Mouse (Mus musculus): ENCODE results near the gene Hoxd11. TPM values are rescaled to one million over a fixed set of nuclear protein-coding genes. Genes with fewer than 3 reads are reported as not detected.

Hoxd11 gene
- polyA plus RNA-seq, 1 experiment, result 0.76 TPM

DNA sequence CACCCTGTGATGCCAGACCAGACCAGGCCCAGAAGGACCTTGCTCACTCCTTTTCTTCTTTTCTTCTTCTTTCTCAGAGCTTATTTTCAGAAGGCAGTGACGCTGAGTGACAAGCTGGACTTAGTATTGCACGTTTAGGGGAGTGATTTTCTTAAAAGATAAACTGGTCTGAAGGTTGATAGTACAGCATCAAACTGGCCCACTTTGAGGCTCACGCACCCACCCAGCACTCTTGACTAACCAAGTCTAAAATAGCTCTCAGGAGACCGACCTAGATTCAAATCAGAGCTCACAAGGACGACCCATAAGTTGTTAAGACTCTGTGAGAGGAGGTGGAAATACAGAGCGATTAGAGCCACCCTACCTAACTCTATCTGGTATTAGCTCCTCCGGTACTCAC is 12.9 kb upstream of the Hoxd11 start:
- DNase-seq (ENCODE audit: low read depth), result no peak

DNA sequence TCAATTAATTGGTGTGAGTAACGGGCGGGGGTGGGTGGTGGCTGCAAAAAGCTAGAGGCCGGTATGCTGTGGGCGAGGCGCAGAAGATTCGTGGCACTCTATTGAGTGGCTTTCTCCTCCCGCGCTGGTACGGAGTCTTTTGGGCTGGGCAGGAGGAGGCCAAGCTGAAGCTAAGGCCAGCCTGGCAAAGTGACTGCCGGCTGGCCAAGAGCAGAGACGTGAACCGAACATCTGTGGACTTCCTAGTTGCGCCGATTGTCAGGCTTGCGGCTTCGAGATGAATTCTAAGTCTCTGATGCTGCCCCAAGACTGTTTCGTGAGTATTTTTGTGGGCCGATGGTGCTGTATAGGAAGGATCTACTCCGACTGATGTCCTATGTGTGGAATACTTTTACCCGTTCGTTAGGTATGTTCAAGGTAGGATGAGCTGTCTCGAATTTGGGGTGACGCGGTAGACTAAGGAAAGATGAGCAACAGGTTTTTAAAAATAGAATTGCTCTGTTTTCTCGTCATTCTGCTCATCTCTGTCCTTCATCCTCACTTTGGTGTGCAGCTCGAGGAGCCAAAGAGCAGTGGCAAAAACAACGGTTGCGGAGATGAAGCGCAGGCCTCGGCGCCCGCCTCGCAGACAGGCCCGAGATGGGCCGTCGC is 12.0 kb upstream of the Hoxd11 start:
- DNase-seq (ENCODE audit: low read depth), result no peak

DNA sequence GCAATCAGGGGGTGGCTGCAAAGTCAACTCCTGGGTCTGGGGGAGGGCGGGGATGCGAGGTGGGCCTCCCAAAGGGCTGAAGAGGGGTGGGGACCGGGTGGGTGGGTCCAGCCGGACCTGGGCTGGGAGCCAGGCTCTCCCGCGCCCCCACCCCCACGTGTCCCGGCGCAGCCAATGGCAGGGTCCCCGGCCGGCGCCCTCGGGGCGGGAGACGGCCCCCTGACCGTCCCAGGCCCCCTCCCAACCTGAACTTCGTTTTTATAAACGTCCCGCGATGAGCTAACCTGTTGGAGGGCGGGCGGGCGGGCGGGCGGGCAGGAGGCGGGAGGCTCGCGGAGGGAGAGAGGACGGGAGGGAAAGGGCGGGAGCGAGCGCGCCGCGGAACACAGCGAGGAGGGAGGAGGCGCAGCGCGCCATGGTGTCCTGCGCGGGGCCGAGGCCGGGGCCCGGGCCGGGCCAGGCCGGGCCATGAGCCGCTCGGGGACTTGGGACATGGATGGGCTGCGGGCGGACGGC is 11.5 kb upstream of the Hoxd11 start, which contains the start of gene Hoxd13:
Hoxd13 (plus strand) TSS at position 469 of the 516 bp plus-strand sequence.
- DNase-seq (ENCODE audit: low read depth), result no peak

DNA sequence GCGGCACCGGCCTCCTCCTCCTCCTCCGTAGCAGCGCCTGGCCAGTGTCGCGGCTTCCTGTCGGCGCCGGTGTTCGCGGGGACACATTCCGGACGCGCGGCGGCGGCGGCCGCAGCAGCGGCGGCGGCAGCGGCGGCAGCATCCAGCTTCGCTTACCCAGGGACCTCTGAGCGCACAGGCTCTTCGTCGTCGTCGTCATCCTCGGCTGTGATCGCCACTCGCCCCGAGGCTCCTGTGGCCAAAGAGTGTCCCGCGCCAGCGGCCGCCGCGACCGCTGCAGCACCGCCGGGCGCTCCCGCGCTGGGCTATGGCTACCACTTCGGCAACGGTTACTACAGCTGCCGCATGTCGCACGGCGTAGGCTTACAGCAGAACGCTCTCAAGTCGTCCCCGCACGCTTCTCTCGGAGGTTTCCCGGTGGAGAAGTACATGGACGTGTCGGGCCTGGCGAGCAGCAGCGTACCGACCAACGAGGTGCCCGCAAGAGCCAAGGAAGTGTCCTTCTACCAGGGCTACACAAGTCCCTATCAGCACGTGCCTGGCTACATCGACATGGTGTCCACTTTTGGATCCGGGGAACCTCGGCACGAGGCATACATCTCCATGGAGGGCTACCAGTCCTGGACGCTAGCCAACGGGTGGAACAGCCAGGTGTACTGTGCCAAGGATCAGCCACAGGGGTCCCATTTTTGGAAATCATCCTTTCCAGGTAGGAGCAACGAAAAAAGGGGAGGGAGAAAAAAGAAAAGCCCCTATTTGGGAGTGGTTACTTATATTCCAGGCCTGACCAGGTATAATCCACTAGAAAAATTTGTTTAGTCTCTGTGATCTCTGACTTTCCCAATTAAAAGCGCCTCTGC is 10.8 kb upstream of the Hoxd11 start:
- DNase-seq (ENCODE audit: low read depth), result no peak

DNA sequence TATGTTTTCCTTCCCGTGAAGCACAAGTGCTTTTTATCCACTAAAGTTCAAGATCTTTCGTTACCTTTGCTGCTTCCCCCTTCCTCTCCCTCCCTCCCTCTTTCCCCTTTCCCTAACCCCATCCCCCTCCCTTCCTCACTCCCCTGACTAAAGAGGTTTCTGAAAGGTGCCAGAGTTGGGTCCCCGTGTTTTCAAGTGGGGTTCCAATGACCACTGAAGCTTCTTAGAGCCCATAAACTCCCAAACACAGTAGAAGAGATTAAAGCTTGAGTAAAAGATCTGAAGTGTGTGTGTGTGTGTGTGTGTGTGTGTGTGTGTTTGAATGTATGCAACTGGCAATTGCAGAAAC is 10.2 kb upstream of the Hoxd11 start:
- no peak for DNase-seq (ENCODE audit: low read depth)

DNA sequence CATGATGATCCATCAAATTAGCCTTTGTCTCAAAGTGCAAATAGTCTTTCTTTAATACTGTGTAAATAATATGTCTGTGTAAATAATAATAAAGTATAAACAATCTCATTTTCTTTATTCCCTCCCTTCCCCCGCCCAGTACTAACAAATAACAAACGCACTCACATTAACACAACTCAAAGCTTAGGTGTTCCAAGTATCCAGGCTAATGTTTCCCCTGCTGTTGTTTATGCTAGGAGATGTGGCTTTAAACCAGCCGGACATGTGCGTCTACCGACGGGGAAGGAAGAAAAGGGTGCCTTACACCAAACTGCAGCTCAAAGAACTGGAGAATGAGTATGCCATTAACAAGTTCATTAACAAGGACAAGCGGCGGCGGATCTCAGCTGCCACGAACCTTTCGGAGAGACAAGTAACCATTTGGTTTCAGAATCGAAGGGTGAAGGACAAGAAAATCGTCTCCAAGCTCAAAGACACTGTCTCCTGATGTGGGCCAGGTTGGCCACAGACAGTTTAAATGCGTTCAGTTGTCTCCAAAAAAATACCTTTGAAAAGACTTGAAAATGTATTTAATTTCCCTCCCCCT is 9.6 kb upstream of the Hoxd11 start:
- DNase-seq (ENCODE audit: low read depth), result no peak

DNA sequence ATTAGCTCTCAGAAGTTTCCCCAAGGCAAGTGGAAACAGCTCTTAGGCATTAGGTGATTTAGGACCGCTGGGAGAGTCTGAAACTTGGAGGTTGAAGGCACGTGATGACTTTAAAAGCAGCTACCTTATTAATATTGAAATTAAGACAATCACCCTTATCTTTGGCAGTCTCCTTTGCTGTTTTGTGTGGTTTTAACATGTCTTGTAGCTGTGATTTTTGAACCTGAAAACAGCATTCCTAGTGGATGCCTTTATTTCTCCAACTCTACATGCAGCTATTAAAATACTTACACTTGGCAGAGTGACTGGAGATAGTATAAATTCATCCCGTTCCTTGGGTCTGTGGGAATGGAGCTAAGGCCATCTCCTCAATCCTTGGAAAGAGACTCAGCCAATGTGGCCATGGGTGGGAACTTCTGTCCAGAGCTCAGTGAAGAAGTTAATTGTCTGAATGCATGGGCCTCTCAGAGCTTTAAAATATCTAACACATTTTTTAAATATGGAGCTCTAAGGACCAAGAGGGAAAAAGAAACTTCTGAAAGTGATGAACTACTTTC is 8.6 kb upstream of the Hoxd11 start:
- DNase-seq (ENCODE audit: low read depth), result no peak

DNA sequence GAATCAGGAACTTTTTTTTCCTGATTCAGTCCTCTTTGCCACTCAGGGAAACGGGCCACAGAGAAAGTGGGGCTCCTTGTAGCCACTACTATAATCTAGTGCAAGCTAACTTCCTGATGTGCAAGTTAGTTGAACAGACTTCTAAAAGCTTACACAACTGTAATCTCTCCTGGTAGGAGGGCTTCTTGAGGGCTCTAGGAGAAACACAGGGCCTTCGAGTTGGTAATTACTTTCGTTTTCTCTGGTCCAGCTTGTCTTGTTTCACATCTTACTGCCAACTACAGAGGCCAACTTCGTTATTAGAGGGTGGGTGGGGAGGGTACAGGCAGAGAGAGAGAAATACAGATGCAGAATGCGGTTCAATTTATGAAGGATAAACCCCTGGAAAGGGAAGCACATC is 7.5 kb upstream of the Hoxd11 start:
- DNase-seq (ENCODE audit: low read depth), result no peak

DNA sequence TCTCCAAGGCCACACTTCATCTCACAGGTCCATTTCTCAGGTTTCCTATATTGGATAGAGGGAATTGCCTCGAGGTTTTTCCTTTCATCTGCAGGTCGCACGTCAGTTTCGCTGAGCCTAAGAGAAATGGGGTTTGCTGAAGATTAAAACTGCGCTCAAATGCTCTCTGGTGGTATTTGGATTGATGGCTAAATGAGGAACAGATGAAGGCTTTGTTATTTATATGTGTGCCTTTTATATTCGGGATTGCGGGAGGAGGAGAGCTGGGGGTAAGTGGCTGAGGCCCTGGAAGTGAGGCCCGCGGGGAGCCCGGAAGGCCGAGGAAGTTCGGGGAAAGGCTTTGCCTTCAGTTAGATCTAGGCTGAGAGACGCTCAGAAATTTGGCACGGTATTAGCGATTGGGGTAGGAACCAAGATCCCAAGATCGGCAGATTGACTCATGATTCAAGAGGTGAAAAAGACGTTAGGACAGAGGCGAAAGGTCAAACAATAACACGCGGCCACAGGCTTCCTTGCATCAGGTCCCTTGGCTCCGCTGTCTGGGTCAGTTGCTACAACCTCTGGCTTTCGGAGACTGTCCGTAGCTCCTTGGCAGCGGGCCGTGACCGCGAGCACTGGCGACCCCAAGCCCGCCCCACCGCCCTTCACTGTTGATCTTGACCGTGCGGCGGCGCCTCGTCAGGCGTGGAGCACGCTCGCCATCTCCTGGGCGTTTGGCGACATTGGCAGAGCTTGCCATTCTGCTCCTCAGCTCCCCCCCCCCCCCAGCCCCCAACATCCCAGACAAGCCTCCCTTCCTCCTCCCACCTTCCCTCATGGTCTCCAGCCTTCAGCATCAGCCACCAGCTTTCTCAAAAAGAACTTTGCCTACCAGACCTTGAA is 6.6 kb upstream of the Hoxd11 start:
- no peak for DNase-seq (ENCODE audit: low read depth)

DNA sequence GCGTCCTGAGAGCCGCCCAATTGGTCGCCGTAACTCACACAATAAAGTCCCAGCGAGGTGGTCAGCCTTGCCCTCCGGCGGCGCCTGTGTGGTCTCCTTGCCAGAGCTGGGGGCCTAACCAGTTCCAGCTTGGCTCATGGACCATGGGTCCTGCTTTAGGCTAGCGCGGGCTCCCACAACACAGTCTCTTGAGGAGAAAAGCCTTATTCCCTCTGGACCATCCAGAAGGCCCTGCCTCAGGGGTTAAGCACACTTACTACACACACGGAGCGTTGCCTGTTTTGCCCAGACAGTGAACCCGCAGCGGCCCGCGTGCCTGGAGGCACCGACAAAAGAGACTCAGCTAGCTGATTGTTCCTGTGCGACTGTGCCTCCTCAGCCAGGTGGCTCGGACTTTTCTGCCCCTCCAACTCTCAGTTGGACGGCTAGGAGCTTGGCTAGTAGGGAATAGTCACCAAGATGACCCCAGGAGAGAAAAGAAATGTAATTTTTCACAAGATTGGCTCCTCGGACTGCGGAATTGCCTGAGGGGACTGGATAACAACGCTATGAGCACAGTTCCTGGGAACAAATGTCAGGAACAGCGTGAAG is 5.4 kb upstream of the Hoxd11 start:
- no peak for DNase-seq (ENCODE audit: low read depth)

DNA sequence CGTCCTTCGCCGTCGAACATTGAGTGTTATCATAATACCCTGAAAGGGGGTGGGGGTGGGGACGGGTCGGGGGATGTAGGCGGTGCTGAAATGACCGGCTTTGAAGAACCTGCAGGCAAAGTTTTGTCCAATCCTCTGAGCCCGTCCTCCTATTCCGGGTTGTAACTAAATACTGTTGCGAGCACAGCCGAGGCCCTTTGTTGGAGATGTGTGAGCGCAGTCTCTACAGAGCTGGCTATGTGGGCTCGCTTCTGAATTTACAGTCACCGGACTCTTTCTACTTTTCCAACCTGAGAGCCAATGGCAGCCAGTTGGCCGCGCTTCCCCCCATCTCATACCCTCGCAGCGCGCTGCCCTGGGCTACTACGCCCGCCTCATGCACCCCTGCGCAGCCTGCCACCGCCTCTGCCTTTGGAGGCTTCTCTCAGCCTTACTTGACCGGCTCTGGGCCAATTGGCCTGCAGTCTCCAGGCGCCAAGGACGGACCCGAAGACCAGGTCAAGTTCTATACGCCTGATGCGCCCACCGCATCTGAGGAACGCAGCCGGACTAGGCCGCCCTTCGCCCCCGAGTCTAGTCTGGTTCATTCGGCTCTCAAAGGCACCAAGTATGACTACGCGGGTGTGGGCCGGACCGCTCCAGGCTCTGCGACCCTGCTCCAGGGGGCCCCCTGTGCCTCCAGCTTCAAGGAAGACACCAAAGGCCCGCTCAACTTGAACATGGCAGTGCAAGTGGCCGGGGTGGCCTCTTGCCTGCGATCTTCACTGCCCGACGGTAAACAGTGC is 4.3 kb upstream of the Hoxd11 start, which contains the start of gene Hoxd12:
Hoxd12 (plus strand) TSS at position 133 of the 785 bp plus-strand sequence.
- DNase-seq (ENCODE audit: low read depth), result no peak

DNA sequence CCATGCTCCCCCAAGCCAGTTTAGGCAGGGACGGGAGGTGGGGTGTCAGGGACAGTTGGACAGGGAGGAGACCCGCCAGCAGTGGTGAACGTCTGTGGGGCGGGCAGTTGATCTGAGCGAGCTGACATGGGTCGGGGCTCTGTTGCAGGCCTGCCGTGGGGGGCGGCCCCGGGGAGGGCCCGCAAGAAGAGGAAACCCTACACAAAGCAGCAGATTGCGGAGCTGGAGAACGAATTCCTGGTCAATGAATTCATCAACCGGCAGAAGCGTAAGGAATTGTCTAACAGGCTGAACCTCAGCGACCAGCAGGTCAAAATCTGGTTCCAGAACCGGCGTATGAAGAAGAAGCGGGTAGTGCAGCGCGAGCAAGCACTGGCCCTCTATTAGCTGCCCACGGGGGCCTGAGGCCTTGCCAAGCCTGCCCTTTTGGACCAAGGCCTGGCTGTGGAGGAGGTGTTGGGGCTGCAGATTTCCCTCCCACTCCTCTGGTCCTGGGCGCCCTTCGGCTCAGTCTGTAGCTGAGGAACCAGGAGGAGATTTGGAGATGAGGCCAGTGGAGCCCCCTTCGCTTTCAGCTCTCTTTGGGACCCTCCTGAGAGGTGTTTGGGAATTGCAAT is 3.6 kb upstream of the Hoxd11 start:
- no peak for DNase-seq (ENCODE audit: low read depth)

DNA sequence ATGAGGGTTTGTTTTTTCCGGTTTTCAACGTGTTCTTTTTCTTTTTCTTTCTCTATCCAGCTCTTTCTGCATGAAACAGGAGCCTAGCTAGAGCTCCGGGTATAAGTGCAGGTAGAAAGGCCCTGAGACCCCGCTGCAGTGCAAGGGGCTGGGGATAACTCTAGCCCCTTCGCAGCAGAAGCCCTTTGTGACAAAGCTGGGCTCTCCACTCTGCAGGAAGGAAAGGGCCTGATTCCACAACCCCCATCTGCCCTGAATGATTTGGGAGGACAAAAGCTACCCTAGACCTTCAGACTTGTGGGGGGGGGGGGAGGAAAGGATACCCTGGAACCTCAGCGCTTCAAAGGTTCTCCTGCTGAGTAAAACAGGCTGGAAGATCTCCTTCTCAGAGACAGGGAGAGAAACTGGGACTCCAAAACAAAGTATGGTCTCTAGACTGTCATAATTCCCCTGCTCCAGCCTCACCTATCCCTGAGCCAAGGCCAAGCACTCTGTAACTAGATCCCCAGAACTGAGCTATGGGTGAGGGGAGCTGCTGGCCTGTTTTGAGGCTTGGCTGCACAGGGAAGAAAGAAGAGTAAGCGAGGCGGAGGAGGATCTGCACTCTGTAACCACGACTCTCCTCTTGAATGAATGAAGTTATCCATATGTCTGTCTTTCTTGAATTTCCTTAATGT is 2.8 kb upstream of the Hoxd11 start:
- no peak for DNase-seq (ENCODE audit: low read depth)

DNA sequence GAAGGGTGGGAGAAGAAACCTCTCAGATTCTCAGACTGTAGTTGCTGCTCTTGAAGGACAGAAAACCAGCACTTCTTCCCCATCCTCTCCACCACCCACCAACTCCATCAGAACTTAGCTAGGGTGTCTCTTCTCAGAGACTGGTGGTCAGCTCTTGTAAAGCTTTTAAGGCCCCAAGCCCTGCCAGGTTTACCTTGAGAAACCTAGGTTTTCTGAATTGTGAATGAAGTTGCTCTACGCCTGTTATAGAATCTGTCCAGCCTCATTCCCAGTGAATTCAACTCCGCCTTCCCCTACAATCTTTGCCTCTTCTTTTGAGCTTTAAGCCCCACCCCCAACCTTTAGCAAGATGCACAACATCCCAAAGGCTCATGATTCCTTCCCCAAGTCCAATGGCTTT is 2.3 kb upstream of the Hoxd11 start:
- DNase-seq (ENCODE audit: low read depth), result no peak

DNA sequence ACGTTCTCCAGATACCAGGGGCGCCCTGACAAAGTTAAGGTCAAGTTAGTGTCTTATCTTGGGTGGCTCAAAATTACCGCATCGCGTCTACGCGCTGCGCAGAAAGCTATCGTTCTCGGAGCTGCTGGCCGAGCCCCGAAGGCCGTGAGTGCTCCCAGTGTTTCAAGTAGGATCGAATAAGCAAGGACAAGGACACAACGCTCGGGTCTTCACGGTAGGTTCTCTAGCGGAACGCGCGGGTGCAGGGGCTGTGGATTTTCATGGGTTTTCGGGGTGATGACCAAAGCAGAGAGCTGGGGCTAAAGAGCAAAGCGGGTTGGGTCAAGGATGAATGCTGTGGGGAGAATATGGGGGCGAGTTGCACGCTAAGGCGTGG is 227 bp downstream of the Hoxd11 start:
- no peak for DNase-seq (ENCODE audit: low read depth)

DNA sequence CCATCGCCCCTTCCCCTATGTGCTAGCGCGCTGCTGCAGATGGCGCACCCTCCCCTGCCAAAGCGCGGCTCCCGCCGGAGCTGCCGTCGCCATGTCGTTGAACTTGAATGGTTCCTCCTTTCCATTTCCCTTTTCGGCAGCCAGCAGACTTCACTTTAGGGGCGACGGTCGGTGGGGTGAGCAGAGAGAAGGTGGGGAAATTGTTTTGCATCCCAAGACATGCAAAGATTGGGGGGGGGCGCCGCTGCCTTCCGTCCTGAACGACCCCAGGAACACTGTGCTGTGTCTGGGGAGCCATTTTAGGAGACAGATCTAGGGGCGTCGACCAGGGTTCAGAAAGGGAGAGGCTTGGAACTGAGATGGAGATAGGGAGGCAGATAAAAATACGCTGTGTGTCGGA is 623 bp downstream of the Hoxd11 start:
- no peak for DNase-seq (ENCODE audit: low read depth)

DNA sequence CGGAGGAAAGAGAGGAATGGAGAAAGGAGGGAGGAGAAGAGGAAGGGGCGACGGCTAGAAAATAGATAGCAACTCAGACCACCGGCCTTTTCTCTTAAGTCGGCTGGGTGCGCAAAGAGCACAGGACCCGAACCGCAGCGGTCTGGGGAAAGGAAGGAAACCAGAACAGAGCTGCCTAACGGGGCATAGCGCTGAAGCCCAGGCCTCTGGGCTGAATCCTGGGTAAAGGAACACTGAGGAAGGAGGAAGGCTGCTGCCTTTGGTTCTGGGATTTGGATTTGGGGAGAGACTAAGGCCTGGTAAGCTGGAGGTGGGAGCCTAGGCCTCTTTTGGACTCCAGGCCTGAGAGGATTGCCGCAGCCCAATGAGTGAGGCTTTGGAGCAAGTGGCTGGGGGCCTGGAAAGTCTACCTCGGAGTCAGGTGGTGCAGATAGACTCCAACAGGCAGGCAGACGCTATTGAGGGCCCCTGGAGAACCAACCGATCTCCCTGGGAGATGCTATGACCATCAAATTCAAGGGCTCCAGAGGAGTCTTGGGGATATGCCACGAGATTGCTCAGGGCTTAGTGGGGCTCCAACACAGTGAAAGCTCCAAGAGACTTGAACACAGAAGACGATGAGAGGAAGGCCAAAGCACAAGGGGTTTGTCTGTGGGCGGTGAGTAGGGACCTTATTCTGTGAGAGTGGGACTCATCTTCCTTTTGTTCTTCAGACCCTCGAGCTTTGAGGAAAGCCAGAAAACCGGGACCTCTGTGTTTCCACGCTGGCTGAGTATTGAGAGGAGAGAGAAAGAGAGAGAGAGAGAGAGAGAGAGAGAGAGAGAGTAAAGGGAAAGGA is 1.4 kb downstream of the Hoxd11 start:
- DNase-seq (ENCODE audit: low read depth), result no peak
